Mouse (Mus musculus) hindbrain, embryonic 10.5 days (tissue): ENCODE measurements at regions not wholly inside any gene's neighbourhood (a gene's known extent, or its start where the extent isn't known, plus 50 kb on each side); places are given as distances from the start of the nearest gene placed in this dataset.

ENCODE experiments used
- DNase-seq: peaks from one replicate; pipeline ENCODE4 v3.0.0-alpha.2; 2017; ENCODE audit warnings: low spot score
- H3K27ac ChIP-seq: fragments of 300-500 bp; sonication (generic); 2 replicates; pipeline ENCODE4 v1.5.1; 2016; ENCODE audit warnings: mild to moderate bottlenecking, moderate library complexity
- H3K27me3 ChIP-seq: fragments of 300-500 bp; sonication (generic); 2 replicates; pipeline ENCODE4 v1.6.1; 2016; ENCODE audit warnings: mild to moderate bottlenecking; ENCODE audit not compliant: poor library complexity, insufficient read depth, severe bottlenecking
- H3K36me3 ChIP-seq: fragments of 300-500 bp; sonication (generic); 2 replicates; pipeline ENCODE4 v1.6.1; 2016; ENCODE audit warnings: mild to moderate bottlenecking, moderate library complexity
- H3K4me1 ChIP-seq: fragments of 300-500 bp; sonication (generic); replicated peaks from 2 replicates; pipeline ENCODE4 v1.6.1; 2016; ENCODE audit warnings: mild to moderate bottlenecking
- H3K4me3 ChIP-seq: fragments of 300-500 bp; sonication (generic); 2 replicates; pipeline ENCODE4 v1.5.1; 2016; ENCODE audit warnings: mild to moderate bottlenecking, moderate library complexity
- H3K9me3 ChIP-seq: fragments of 300-500 bp; sonication (generic); 2 replicates; pipeline ENCODE4 v1.6.1; 2016; ENCODE audit warnings: mild to moderate bottlenecking, moderate library complexity
- WGBS: fragments of 180-500 bp; shearing (Covaris S2); methylation state at CpG from one replicate; pipeline ENCODE4 v1.1.7; 2016; 5-methylcytosine and 5-hydroxymethylcytosine counted together

DNA sequence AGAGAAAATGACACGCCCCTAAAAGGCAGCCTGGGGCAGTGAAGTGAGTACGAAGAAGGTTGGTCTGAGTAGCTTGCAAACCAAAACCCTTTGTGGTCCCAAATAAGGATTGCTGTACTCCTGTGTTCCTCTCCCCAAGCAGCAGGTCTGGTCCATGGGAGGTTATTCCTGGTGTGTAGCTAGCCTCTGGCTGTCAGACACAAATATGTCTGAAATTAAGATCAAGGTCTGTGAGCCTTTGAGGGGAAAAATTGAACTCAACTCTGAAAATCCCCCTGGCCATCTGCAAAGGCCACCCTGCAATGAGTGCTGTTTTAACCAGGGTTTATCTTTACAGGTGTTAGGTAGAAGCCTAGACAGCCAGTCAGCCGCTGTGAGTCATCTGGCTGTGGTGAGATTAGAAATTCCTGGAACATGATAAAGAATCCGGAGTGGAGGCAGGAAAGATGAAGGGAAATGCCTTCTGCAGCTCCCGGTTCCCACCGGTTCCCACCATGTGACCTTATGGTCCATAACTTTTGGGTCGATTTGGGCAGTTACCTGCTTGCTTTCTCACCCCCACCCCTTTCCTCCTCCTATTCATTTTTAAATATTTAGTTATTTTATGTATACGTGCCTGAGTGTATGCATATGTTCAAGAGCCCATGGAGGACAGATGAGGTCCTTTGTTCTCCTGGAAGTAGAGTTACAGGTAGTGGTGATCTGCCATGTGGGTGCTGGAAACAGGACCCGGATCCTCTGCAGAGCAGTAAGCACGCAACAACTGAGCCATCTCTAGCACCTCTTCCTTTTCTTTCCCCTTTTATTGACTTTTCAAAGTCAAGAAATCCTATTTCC, 155.6 kb upstream of the Dmrta1 start:
- Histone ChIP-seq H3K9me3 (no peaks in the 10 kb centered on the region), H3K36me3 (no peaks in the 10 kb centered on the region), H3K27me3 (peaks cover 40% of the 10 kb centered on the region), H3K4me1 (peaks cover 4% of the 10 kb centered on the region; the same call in 1 of the 2 replicates), H3K27ac (no peak overlapping the region), H3K4me3 (peak overlapping the region; percentile 55)
- DNase-seq, result peak; percentile 10
- 14% methylated on average over 10 of the region's 10 CpGs for WGBS

DNA sequence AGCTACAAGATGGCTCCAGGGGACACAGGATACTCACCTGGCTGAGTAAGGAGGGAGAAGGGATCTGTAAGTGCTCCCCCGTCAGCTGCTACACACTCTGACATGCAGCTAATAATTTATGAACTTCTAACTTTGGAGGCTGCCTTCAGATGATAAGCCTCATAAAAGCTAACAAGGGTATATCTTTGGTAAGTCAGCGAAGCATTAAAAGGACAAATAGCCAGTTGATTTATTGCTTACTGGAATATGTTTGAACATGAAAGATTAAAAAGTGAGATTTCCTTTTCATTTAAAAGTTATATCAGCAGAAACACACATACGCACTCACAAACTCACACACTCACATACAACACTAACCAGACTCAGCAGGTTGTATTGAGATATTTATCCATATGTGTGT, 161.2 kb upstream of the Dmrta1 start:
- Histone ChIP-seq H3K9me3 (no peaks in the 10 kb centered on the region), H3K27me3 (peaks cover 17% of the 10 kb centered on the region), H3K36me3 (no peaks in the 10 kb centered on the region), H3K4me3 (no peak overlapping the region), H3K4me1 (peaks cover 7% of the 10 kb centered on the region; the same call in 1 of the 2 replicates), H3K27ac (no peak overlapping the region)
- WGBS, result 89% methylated on average over 3 of the region's 3 CpGs
- no peak for DNase-seq

DNA sequence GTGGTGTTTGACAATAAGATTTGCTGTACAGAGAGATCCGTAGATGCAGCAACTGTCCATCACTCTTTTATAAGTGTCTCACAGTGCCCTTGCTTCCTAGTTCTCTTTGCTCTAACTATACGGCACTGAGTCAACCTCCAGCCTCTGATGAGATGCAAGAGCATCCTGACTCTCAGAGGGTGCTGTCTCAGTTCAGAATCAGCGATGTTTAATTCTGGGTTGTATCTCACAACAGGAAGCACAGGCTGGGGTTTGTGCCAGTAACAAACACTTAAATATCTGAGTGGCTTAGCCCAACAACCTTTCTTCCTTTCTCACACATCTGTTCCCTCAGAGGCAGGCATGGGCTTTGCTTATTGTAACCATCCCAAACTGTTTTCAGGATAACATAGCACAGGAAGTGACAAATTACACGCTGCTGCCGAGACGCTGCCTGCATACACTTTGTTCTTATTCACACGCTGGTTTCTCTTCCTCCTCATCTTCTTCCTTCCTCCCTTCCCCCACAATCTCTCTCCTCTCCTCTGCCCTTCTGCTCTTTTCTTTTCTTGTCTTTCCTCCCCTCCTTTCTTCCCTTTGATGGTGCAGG, 163.3 kb upstream of the Dmrta1 start:
- WGBS, result 46% methylated on average over 7 of the region's 7 CpGs
- no peak overlapping the region for H3K4me3 ChIP-seq
- no peaks in the 10 kb centered on the region for H3K9me3 ChIP-seq
- no peaks in the 10 kb centered on the region for H3K27me3 ChIP-seq
- DNase-seq, result no peak
- H3K27ac ChIP-seq, result no peak overlapping the region
- peaks cover 7% of the 10 kb centered on the region; the same call in 1 of the 2 replicates for H3K4me1 ChIP-seq
- no peaks in the 10 kb centered on the region for H3K36me3 ChIP-seq

DNA sequence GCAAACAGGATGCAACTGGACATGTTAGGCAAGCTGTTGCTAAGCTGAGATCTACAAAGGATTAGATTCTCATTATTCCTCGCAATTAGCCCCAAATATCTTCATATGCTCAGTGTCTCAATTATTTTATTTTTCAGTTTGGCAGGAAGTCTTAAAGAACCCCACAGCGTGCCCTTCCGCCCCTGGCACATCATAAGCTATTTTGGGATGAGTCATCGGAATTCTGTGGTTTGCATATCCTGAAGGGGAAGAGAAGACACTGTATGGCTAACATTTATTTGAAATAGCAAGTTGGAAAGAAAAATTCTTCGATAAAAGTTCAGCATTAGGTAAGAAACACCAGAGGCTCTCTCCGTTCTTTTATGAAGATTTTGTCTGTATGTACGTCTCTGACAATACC, 164.3 kb upstream of the Dmrta1 start:
- H3K36me3 ChIP-seq, result no peaks in the 10 kb centered on the region
- H3K4me3 ChIP-seq, result no peak overlapping the region
- H3K27ac ChIP-seq, result no peak overlapping the region
- peaks cover 7% of the 10 kb centered on the region; the same call in 1 of the 2 replicates for H3K4me1 ChIP-seq
- WGBS, result 88% methylated on average over 7 of the region's 7 CpGs
- DNase-seq, result no peak
- H3K27me3 ChIP-seq, result no peaks in the 10 kb centered on the region
- H3K9me3 ChIP-seq, result no peaks in the 10 kb centered on the region

DNA sequence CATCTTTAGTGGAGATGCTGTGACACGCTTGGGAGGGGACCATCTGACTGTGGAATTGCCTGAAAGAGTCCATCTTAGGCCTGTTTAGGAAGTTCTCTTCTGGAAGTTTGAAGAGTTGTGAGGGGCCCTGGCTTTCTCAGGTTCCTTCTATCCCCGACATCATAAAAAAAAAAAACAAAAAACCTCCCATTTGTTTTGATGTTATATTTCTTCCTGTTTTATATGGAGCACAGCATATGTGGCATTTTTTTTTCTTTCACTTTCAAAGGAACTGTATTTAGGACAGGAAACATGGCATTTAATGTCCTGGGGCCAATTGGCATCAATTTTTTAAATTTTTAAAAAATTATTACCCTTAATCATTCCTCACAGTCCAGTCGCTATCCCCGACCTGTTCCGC, 168.6 kb upstream of the Dmrta1 start:
- Histone ChIP-seq H3K27ac (no peak overlapping the region), H3K4me3 (no peak overlapping the region), H3K36me3 (no peaks in the 10 kb centered on the region), H3K27me3 (no peaks in the 10 kb centered on the region), H3K9me3 (no peaks in the 10 kb centered on the region), H3K4me1 (peaks cover 11% of the 10 kb centered on the region)
- 91% methylated on average over 5 of the region's 5 CpGs for WGBS
- DNase-seq, result no peak

DNA sequence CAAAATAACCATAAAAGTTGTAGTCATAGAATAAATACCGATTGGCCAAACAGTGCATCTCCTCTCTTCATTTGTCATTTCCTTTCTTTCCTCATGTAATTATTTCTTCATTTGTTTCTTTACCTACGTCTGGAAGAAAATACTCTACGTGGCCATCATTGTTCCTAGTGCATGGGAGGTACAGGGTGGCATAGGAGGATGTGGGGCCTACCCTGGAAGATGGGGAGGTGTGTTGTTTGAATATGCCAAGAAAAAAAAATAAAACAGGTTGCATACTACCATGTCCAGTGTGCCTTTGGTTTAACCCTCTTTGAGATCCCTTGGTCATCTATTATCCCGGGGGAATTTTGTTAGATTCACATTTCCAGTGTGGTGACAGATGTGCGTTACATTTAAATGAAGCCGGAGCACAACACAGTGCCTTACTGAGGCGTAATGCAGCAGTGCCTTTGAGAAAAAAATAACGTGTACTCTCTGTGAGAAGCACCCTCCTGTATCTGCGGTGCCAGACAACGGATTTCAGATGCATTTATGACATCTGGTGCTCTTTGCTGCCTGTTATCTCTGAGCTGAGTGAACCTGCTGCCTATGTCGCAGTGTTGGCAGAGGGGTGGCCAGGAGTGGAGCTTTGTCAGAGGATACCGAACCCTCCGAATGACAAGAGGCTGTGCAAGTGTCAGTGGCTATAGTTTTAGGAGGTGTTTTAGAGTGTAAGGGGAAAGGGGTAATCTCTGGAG, 169.4 kb upstream of the Dmrta1 start:
- H3K9me3 ChIP-seq, result no peaks in the 10 kb centered on the region
- no peak for DNase-seq
- H3K4me1 ChIP-seq, result peaks cover 17% of the 10 kb centered on the region
- H3K4me3 ChIP-seq, result no peak overlapping the region
- H3K27me3 ChIP-seq, result no peaks in the 10 kb centered on the region
- no peak overlapping the region for H3K27ac ChIP-seq
- H3K36me3 ChIP-seq, result no peaks in the 10 kb centered on the region
- 79% methylated on average over 13 of the region's 13 CpGs for WGBS

DNA sequence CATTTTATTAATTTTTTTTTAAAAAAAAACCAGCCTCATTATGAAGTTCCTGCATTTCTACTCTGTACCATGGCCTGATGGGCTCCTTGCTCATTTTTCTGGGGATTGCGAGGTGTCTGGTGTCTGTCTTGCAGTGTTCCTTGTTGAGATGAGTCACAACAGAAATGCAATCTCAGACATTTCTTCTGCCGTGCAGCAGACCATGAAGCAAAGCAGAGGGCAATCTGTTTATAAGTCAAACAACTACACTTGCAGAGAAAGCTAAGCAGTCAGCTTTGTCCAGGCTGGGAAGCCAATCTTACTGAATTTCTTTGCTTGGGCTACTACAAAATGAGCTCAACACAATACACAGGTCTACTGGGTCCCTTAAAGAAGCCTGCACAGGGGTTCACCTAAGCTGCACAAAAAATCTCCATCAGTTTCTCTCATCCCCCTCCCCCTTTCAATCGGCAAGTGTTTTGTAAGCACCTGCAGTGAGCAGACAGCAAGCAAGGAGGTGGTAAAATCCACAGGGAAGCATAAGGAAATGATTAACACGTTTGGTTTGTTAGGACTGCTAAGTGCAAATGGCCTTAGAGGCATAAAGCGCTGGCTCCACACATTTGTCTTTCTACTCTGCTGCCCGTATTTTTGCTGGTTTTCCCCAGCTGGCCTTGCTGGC, 171.0 kb upstream of the Dmrta1 start:
- 33% methylated on average over 6 of the region's 6 CpGs for WGBS
- no peak overlapping the region for H3K4me3 ChIP-seq
- H3K36me3 ChIP-seq, result no peaks in the 10 kb centered on the region
- DNase-seq, result no peak
- H3K27me3 ChIP-seq, result no peaks in the 10 kb centered on the region
- peaks cover 17% of the 10 kb centered on the region for H3K4me1 ChIP-seq
- H3K9me3 ChIP-seq, result no peaks in the 10 kb centered on the region
- H3K27ac ChIP-seq, result no peak overlapping the region

DNA sequence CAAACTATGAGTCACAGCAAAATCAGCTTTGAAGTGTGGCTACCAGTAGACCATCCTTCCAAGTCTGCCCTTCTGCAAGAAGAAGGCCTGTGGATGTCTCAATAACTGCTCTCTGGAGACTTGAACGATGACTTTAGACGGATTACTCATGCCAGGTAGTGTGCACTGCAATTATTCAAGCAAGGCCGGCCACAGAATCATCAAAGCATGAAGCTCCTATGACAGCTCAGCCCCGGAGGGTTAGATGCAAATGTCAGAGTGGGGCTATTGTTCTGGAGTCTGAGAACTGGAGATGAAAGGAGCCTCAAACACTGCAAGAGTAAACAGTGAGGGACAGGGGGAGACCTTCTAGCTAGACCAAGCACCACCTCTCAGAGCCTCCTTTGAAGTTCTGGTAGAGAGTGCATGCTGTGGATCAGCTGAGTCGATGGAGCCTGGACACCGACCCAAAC, 173.8 kb upstream of the Dmrta1 start:
- DNase-seq, result no peak

DNA sequence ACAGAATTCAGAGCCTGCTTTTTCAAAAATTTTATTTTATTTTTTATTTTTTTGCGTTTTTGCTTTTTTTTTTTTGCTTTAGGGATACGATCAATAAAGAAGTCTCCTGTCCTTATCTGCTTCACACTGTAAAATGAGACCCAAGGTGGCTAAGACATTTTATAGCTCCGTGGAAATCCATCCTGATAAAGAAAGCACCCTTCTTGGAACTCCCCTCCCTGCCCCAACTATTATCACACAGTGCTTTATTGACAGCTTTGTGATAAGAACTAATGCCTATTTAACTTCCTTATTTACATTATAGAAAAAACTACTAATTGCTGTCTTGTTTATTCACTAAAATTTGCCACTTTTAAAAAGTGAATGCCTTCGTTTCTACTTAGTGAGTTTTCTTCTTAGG, 179.0 kb upstream of the Dmrta1 start:
- DNase-seq, result no peak
- Histone ChIP-seq H3K9me3 (no peaks in the 10 kb centered on the region), H3K36me3 (no peaks in the 10 kb centered on the region), H3K27ac (no peak overlapping the region), H3K27me3 (no peaks in the 10 kb centered on the region), H3K4me1 (peaks cover 2% of the 10 kb centered on the region), H3K4me3 (no peak overlapping the region)
- 76% methylated on average over 4 of the region's 4 CpGs for WGBS

More for the DNA sequence above, 173.8 kb upstream of the Dmrta1 start:
- WGBS, result 17% methylated on average over 6 of the region's 6 CpGs
- peaks cover 17% of the 10 kb centered on the region for H3K4me1 ChIP-seq
- H3K9me3 ChIP-seq, result no peaks in the 10 kb centered on the region
- no peaks in the 10 kb centered on the region for H3K27me3 ChIP-seq
- no peak overlapping the region for H3K4me3 ChIP-seq
- H3K36me3 ChIP-seq, result no peaks in the 10 kb centered on the region
- no peak overlapping the region for H3K27ac ChIP-seq

DNA sequence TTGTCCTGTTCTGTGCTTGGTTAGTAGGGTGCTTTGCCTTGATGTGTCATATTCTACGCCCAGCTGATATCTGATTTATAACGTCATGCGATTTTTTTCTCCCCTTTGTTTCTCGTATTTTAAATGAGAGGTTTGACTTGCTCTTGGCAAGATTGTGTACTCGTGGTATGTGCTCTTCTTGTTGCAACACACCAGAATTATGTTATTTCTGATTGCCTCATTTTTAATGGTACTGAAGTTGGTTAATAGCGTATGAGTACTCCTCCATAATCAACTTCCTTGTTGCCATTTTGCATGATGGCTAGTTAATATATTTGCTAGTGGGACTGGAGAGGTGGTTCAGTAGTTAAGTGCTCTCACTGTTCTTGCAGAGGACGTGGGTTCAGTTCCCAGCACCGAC, 180.1 kb upstream of the Cdkn2b start:
- Histone ChIP-seq H3K9me3 (no peaks in the 10 kb centered on the region), H3K4me3 (no peak overlapping the region), H3K27me3 (no peaks in the 10 kb centered on the region), H3K4me1 (no peaks in the 10 kb centered on the region), H3K27ac (no peak overlapping the region), H3K36me3 (no peaks in the 10 kb centered on the region)
- DNase-seq, result no peak
- 89% methylated on average over 8 of the region's 8 CpGs for WGBS

DNA sequence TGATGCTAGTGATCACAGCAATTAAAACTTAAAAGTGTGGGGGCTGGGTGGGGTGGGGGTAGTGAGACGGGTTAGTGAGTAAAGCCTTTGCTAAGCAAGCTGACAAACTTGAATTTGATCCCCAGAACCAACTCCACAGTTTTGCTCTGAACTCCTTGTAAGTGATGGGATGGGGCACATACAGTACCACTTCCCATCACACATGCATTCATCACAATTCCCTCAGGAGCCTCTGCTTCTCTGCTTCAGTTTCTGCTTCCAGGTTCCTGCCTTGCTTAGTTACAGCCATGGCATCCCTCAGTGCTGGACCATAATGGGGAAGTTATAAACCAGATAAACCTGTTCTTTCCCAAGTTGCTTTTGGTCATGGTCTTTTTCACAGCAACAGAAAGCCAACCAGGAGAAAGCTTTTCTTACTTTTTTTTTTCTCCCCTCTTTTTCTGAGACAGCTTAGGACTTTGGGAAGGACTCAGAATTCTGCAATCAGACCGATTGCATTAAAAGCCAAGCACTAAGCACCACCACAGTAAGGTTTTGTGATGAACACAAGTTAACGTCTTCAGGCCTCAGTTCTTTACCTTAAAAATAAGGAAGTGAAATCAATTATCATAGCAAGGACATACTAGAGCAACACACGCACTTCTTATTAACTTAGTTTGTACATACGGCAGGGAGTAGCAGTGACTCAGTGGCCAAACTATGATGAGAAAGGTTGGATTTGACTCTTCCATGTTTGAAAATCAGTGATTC, 176.8 kb upstream of the Cdkn2b start:
- DNase-seq, result no peak
- H3K27ac ChIP-seq, result no peak overlapping the region
- no peaks in the 10 kb centered on the region for H3K9me3 ChIP-seq
- no peaks in the 10 kb centered on the region for H3K36me3 ChIP-seq
- 81% methylated on average over 5 of the region's 5 CpGs for WGBS
- H3K4me1 ChIP-seq, result no peaks in the 10 kb centered on the region
- H3K27me3 ChIP-seq, result no peaks in the 10 kb centered on the region
- no peak overlapping the region for H3K4me3 ChIP-seq

DNA sequence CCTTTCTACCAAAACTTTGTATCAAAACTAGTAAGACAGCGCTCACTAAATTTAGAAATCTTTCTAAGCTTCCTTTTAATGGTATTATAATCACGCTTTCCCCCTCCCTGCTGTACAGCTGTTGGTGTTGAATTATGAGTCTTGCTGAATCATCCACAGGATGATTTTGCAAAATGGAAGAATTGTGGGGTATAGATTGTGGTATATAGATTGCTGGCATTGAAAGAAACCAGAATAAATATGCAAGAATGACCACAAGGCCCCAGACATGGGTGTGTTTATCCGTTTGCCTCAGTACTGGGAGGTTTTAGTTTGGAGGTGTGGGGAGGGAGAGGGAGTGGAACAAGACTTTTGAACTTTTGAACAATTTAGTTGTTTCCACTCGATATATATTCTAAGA, 176.1 kb upstream of the Cdkn2b start:
- WGBS, result 85% methylated on average over 4 of the region's 4 CpGs
- no peak overlapping the region for H3K27ac ChIP-seq
- no peaks in the 10 kb centered on the region for H3K27me3 ChIP-seq
- no peak for DNase-seq
- H3K36me3 ChIP-seq, result no peaks in the 10 kb centered on the region
- no peak overlapping the region for H3K4me3 ChIP-seq
- no peaks in the 10 kb centered on the region for H3K9me3 ChIP-seq
- H3K4me1 ChIP-seq, result no peaks in the 10 kb centered on the region
